Mouse (Mus musculus): Measurements from ENCODE around the gene Slc51a. TPM values are rescaled to one million over a fixed set of nuclear protein-coding genes. Genes with fewer than 3 reads are reported as not detected.

The Slc51a gene
- total and polyA plus RNA-seq, 2 experiments from 2014 or later: 0.14 TPM; not detected in 1

DNA sequence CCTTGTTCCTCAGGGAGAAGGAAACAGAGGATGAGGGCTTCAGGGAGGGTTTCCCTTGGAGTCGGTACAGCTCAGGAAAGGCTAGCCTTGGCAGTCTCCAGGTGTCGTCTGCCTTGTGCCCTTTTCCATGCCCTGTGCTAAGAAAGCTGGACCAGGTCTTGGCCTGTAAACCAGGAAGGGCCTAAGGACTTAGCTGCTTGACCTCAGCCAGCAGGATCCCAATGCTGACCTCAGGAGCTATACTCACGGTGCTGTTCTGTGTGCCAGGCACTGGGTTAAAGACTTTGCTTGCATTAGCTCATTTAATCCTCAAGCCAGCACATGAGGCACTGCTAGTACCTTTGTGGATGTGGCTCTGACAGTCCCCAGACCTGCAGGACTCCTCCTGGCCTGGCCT lies 23.7 kb upstream of the Slc51a start:
- peaks cover 6% of the 10 kb centered on the region; the same call in 1 of the 2 replicates for H3K4me1 ChIP-seq (ENCODE audit: insufficient read depth, low read length)
- H3K27ac ChIP-seq (ENCODE audit: low read depth, low read length): no peak overlapping the region
- WGBS: 74% methylated on average over 3 of the region's 3 CpGs
- no peaks in the 10 kb centered on the region for H3K9me3 ChIP-seq (ENCODE audit: low read length)
- no peak overlapping the region for H3K4me3 ChIP-seq (ENCODE audit: low read depth, low read length)
- no peak overlapping the region for H3K4me2 ChIP-seq (ENCODE audit: low read depth, low read length, poor library complexity, severe bottlenecking)
- no peaks in the 10 kb centered on the region for H3K36me3 ChIP-seq (ENCODE audit: insufficient read depth, low read length)
- no peak for TF ChIP-seq CTCF (IDR thresholded peaks at IDR 0.05)
- ATAC-seq (ENCODE audit: low FRiP score) (no peak), DNase-seq (ENCODE audit: low spot score) (no peak)
- no peak overlapping the region for H3K9ac ChIP-seq (replicated peaks; ENCODE audit: low read length, poor library complexity, severe bottlenecking)
- no peaks in the 10 kb centered on the region for H3K27me3 ChIP-seq (ENCODE audit: insufficient read depth, low read length)

DNA sequence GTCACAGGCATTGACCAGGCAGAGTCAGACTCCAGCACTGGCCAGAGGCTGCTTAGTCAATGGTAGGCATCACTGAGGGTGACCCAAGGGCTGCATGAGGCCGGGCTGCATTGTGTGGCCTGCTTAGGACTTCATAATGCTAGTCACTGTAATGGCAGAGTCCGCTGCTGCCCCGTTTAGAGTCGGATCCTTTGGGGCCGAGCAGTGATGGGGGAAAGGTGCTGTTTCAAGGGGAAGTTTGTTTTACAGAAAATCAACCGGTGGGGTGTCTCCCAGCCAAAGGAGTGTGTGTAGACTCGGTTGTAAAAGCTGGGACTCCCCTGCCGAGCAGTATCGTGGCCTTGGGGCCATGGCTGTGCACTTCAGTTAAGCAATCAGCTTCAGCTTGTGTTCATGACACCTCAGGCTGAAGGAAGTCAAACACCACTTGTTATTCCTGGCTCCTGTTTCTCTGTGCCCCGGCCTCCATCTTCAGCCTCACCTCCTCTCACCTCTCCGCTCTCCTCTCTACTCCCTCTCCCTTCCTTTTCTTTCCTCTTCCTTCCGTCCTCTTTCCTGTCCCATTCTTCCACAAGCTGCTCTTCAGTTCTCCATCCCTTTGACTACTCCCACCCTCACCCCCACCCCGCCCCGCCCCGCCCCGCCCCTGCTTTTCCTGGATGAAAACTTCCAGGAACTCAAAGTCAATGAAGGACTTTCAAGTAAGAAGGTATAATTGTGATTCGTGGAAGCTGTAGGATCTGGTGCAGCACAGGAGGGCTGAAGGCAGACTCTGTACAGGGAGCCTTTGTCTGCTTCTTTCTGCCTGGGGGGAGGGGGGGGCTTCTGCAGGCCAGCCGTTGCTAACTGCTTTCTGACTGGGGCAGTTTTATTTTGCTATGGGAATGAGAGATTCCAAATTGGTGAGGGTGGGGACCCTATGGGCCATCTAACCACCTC lies 23.0 kb upstream of the Slc51a start:
- no peak overlapping the region for H3K27ac ChIP-seq (ENCODE audit: low read depth, low read length)
- TF ChIP-seq CTCF (IDR thresholded peaks at IDR 0.05): no peak
- ATAC-seq (ENCODE audit: low FRiP score) (no peak), DNase-seq (ENCODE audit: low spot score) (no peak)
- no peaks in the 10 kb centered on the region for H3K9me3 ChIP-seq (ENCODE audit: low read length)
- 0 out of 2 replicates have a peak, but pooled peaks cover 3% of the 10 kb centered on the region for H3K4me1 ChIP-seq (ENCODE audit: insufficient read depth, low read length)
- no peak overlapping the region for H3K9ac ChIP-seq (replicated peaks; ENCODE audit: low read length, poor library complexity, severe bottlenecking)
- H3K4me3 ChIP-seq (ENCODE audit: low read depth, low read length): no peak overlapping the region
- H3K36me3 ChIP-seq (ENCODE audit: insufficient read depth, low read length): no peaks in the 10 kb centered on the region
- no peak overlapping the region for H3K4me2 ChIP-seq (ENCODE audit: low read depth, low read length, poor library complexity, severe bottlenecking)
- H3K27me3 ChIP-seq (ENCODE audit: insufficient read depth, low read length): no peaks in the 10 kb centered on the region
- 68% methylated on average over 18 of the region's 18 CpGs for WGBS

DNA sequence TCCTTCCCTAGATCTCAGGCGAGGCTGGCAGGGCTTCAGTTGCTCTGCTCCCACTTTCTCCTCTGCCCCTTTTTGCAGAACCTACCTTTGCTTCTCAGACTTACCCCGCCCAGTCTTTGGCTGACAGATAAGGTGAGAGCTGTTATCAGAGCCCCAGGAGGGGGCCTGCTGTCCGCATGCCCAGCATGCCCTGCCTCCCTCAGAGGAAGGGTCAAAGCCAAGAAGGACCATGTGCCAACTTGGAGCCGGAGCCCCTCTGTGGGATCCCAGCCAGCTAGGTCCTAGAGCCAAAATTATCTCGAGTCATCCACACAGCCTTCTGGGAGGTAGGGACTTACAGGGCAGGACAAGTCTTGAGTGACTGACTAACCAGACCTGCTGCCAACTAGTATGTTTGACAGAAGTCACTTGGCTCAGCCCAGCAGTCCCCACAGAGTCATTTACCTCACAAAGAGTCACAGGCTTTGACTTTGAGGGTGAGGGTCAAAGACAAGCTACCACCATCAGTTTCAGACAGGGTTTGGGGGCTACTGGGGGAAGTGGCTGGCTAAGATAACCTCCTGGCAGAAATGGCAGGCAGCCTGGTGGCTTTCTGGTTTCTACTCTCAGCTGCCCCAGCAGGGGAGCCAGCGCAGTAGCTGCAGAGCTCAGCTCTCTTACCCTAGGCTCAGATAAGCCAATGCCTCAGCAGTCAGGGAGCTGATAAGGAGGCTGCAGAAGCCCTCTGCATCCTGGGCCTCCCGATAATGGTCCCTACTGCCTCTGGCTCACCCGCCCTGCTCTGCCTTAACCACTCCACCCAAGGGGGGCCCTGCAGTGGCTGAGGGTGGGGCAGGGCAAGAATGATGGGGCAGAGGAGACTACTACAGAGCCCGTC lies 21.6 kb upstream of the Slc51a start:
- ATAC-seq (ENCODE audit: low FRiP score): no peak
- Histone ChIP-seq H3K27ac (ENCODE audit: low read depth, low read length) (no peak overlapping the region), H3K9me3 (ENCODE audit: low read length) (no peaks in the 10 kb centered on the region), H3K4me3 (ENCODE audit: low read depth, low read length) (no peak overlapping the region), H3K4me1 (ENCODE audit: insufficient read depth, low read length) (0 out of 2 replicates have a peak, but pooled peaks cover 3% of the 10 kb centered on the region), H3K9ac (replicated peaks; ENCODE audit: low read length, poor library complexity, severe bottlenecking) (no peak overlapping the region), H3K36me3 (ENCODE audit: insufficient read depth, low read length) (no peaks in the 10 kb centered on the region), H3K27me3 (ENCODE audit: insufficient read depth, low read length) (no peaks in the 10 kb centered on the region), H3K4me2 (ENCODE audit: low read depth, low read length, poor library complexity, severe bottlenecking) (no peak overlapping the region)
- TF ChIP-seq CTCF (IDR thresholded peaks at IDR 0.05): no peak
- 57% methylated on average over 9 of the region's 9 CpGs for WGBS
- DNase-seq (ENCODE audit: low spot score): peak; percentile 56

DNA sequence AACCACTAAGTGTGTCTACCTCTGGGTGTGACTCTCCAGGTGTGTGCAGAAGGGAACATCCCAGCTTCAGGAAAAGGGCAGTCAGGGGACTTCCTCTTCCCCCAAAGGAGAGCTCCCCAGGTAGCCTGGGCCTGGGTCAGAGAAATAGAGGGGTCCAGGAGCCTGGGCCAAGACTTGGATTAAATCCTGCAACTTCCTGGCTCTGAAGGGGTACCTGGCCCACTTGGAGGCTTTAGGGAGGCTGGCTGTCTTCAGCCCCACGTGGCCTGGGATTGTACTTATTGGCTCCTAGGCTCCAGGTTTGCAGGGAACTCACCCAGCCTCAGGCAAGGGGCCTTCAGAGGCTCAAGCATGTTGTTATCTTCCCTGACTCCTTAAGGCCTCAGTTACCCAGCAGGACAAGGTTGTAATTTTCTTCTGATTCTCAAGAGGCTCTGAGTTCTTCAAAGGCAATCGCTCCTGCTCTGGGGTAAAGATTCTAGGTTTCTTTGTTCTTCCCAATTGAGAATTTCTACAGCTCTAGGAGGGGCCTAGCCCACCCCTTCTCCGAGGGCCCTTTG lies 20.9 kb upstream of the Slc51a start:
- DNase-seq (ENCODE audit: low spot score) (no peak), ATAC-seq (ENCODE audit: low FRiP score) (no peak)
- no peak overlapping the region for H3K4me3 ChIP-seq (ENCODE audit: low read depth, low read length)
- TF ChIP-seq CTCF (IDR thresholded peaks at IDR 0.05): no peak
- H3K27ac ChIP-seq (ENCODE audit: low read depth, low read length): no peak overlapping the region
- 34% methylated on average over 3 of the region's 3 CpGs for WGBS
- 0 out of 2 replicates have a peak, but pooled peaks cover 3% of the 10 kb centered on the region for H3K4me1 ChIP-seq (ENCODE audit: insufficient read depth, low read length)
- H3K9me3 ChIP-seq (ENCODE audit: low read length): no peaks in the 10 kb centered on the region
- H3K36me3 ChIP-seq (ENCODE audit: insufficient read depth, low read length): no peaks in the 10 kb centered on the region
- H3K4me2 ChIP-seq (ENCODE audit: low read depth, low read length, poor library complexity, severe bottlenecking): no peak overlapping the region
- no peaks in the 10 kb centered on the region for H3K27me3 ChIP-seq (ENCODE audit: insufficient read depth, low read length)
- H3K9ac ChIP-seq (replicated peaks; ENCODE audit: low read length, poor library complexity, severe bottlenecking): no peak overlapping the region

DNA sequence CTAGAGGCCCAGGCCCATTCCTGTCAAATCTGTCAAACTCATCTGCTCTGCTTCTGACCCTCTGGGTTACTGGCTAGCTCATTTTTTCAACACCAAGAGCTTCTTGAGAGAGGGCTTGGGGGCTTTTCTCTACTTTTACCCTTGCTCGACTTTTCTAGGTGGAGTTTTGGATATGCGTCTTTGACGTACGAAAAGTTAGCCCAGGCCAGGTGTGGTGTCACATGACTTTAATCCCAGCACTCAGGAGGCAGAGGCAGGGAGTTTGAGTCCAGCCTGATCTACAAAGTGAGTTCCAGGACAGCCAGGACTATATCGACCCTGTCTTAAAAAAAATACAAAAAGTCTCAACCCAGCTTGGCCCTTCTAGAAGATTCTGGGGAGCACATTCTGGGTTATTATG lies 20.4 kb upstream of the Slc51a start:
- no peaks in the 10 kb centered on the region for H3K36me3 ChIP-seq (ENCODE audit: insufficient read depth, low read length)
- no peak overlapping the region for H3K27ac ChIP-seq (ENCODE audit: low read depth, low read length)
- H3K4me1 ChIP-seq (ENCODE audit: insufficient read depth, low read length): 0 out of 2 replicates have a peak, but pooled peaks cover 3% of the 10 kb centered on the region
- 93% methylated on average over 5 of the region's 5 CpGs for WGBS
- DNase-seq (ENCODE audit: low spot score) (no peak), ATAC-seq (ENCODE audit: low FRiP score) (no peak)
- H3K27me3 ChIP-seq (ENCODE audit: insufficient read depth, low read length): no peaks in the 10 kb centered on the region
- no peaks in the 10 kb centered on the region for H3K9me3 ChIP-seq (ENCODE audit: low read length)
- no peak for TF ChIP-seq CTCF (IDR thresholded peaks at IDR 0.05)
- H3K9ac ChIP-seq (replicated peaks; ENCODE audit: low read length, poor library complexity, severe bottlenecking): no peak overlapping the region
- no peak overlapping the region for H3K4me3 ChIP-seq (ENCODE audit: low read depth, low read length)
- H3K4me2 ChIP-seq (ENCODE audit: low read depth, low read length, poor library complexity, severe bottlenecking): no peak overlapping the region
